Mouse (Mus musculus) intestine, embryonic 14.5 days (tissue): ENCODE data around the gene Ptges. TPM values are rescaled to one million over a fixed set of nuclear protein-coding genes. Genes with fewer than 3 reads are reported as not detected.

Experiments used
- ATAC-seq: fragments of 200-750 bp; cut with Nextera tagmentation; replicated peaks from 2 replicates; pipeline ENCODE4 v1.8.0; 2017; ENCODE audit warnings: low read depth, moderate number of reproducible peaks, moderate TSS enrichment, moderate library complexity; ENCODE audit not compliant: low FRiP score, low TSS enrichment
- DNase-seq: peaks from one replicate; pipeline ENCODE4 v3.0.0-alpha.2; 2018; ENCODE audit warnings: low spot score
- H3K27ac ChIP-seq: fragments of 300-500 bp; sonication (generic); 2 replicates; pipeline ENCODE4 v1.5.1; 2014; ENCODE audit warnings: low read depth, mild to moderate bottlenecking, control low read depth
- H3K27me3 ChIP-seq: fragments of 300-500 bp; sonication (generic); replicated peaks from 2 replicates; pipeline ENCODE4 v1.6.1; 2014; ENCODE audit warnings: low read length, control low read depth; ENCODE audit not compliant: control insufficient read depth, insufficient read depth
- H3K36me3 ChIP-seq: fragments of 300-500 bp; sonication (generic); 2 replicates; pipeline ENCODE4 v1.6.1; 2014; ENCODE audit warnings: low read length, control low read depth; ENCODE audit not compliant: control insufficient read depth, insufficient read depth
- H3K4me1 ChIP-seq: fragments of 300-500 bp; sonication (generic); replicated peaks from 2 replicates; pipeline ENCODE4 v1.6.1; 2014; ENCODE audit warnings: low read length, control low read depth, mixed read lengths; ENCODE audit not compliant: control insufficient read depth, insufficient read depth
- H3K4me2 ChIP-seq: fragments of 300-500 bp; sonication (generic); 2 replicates; pipeline ENCODE4 v1.6.1; 2014; ENCODE audit warnings: low read length
- H3K4me3 ChIP-seq: fragments of 300-500 bp; sonication (generic); 2 replicates; pipeline ENCODE4 v1.5.1; 2014; ENCODE audit warnings: low read depth, low read length, control low read depth, mixed read lengths
- H3K9ac ChIP-seq: fragments of 300-500 bp; sonication (generic); 2 replicates; pipeline ENCODE4 v1.6.1; 2014; ENCODE audit warnings: mild to moderate bottlenecking, low read length
- H3K9me3 ChIP-seq: fragments of 300-500 bp; sonication (generic); 2 replicates; pipeline ENCODE4 v1.6.1; 2016; ENCODE audit warnings: low read length, control low read depth; ENCODE audit not compliant: control insufficient read depth
- whole genome bisulfite sequencing: fragments of 180-500 bp; shearing (Covaris S2); extraction: QIAGEN DNeasy Blood & Tissue Kit; methylation state at CpG from one replicate; pipeline ENCODE4 v1.1.7; 2014; 5-methylcytosine and 5-hydroxymethylcytosine counted together
- polyA plus RNA-seq: library from polyadenylated mRNA; unstranded; fragments of >200 nt; fragmentation: Nextera tagmentation; extraction: Ambion mirVana; gene quantifications from 2 replicates; pipeline ENCODE4 v1.2.1, GENCODE M21; 2014

Gene Ptges
- polyA plus RNA-seq, 1 experiment from 2014 or later = 4.5 TPM

DNA sequence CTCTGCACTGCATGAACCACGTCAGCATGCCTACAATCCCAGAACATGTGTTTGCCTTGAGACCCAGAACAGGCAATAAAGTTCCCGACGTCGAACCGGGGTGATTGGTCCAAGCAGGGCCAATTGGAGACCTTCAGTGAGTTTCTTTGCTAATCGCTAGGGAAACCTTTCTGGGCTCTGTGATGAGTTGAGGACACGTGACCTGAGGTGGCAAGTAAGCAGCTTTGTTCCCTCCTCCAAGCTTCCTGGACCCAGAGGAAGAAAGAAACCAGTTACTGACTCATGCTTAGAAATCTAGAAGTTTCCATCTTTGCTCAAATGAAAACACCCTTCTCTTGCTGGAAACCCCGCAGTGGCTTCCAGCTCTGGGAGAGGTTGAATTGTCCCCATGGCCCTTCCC lies 16.6 kb downstream of the Ptges start:
- peaks cover 4% of the 10 kb centered on the region for H3K4me1 ChIP-seq
- no peak overlapping the region for H3K9ac ChIP-seq
- H3K27me3 ChIP-seq = no peaks in the 10 kb centered on the region
- ATAC-seq (no peak), DNase-seq (no peak)
- H3K4me3 ChIP-seq = no peak overlapping the region
- 82% methylated on average over 8 of the region's 8 CpGs for WGBS
- no peaks in the 10 kb centered on the region for H3K36me3 ChIP-seq
- H3K4me2 ChIP-seq = no peak overlapping the region
- H3K27ac ChIP-seq = no peak overlapping the region
- no peaks in the 10 kb centered on the region for H3K9me3 ChIP-seq

DNA sequence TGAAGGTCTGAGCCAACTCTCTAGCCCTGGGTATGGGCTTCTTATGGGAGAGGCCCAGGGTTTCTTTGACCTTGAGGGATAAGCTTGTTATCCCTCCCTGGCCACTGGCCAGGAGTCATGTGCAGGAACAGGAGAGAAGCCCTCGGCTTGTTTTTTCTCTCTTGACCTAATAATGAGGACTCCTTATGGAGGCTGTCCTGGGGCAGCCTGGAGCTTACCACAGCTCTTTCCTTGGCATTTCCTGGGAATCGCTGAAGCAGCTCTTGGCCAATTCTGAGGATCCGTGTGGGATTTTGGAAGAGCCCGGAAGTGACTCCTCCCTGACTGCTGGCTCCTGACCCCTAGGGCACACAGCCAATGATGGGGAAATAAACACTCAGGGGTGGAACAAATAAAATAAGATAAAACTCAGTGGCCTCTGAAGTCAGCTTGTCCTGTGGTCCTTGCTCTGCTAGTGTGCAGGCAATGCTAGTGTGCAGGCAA lies 17.3 kb downstream of the Ptges start:
- H3K27me3 ChIP-seq = no peaks in the 10 kb centered on the region
- H3K4me1 ChIP-seq = peaks cover 4% of the 10 kb centered on the region
- no peak overlapping the region for H3K9ac ChIP-seq
- 38% methylated on average over 4 of the region's 4 CpGs for WGBS
- H3K4me2 ChIP-seq = no peak overlapping the region
- ATAC-seq (no peak), DNase-seq (no peak)
- H3K4me3 ChIP-seq = no peak overlapping the region
- H3K9me3 ChIP-seq = no peaks in the 10 kb centered on the region
- no peaks in the 10 kb centered on the region for H3K36me3 ChIP-seq
- H3K27ac ChIP-seq = no peak overlapping the region

DNA sequence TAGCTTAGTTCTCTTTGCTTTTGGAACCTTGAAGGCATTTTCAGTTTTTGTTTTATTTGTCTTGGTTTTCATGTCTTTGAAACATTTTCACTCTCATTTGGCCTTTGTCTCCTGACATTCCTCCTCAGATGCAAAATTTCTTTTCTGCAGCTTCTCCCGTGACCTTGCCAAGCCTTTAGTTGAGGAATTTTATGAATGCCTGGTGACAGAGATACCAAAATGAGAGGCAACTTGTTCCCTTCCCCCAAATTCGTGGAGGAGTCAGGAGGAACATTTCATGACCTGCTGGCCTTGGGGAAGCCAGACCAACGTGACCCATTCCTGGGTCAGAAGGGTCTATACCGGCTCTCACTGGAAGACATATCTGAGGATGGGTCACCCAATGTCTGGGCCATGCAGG lies 23.0 kb downstream of the Ptges start:
- H3K9ac ChIP-seq = no peak overlapping the region
- ATAC-seq (no peak), DNase-seq (no peak)
- H3K4me1 ChIP-seq = peaks cover 21% of the 10 kb centered on the region
- 0 out of 2 replicates have a peak, but pooled peaks cover 6% of the 10 kb centered on the region for H3K27me3 ChIP-seq
- H3K27ac ChIP-seq = no peak overlapping the region
- no peaks in the 10 kb centered on the region for H3K9me3 ChIP-seq
- no peak overlapping the region for H3K4me2 ChIP-seq
- H3K4me3 ChIP-seq = no peak overlapping the region
- no peaks in the 10 kb centered on the region for H3K36me3 ChIP-seq
- 71% methylated on average over 4 of the region's 4 CpGs for WGBS

DNA sequence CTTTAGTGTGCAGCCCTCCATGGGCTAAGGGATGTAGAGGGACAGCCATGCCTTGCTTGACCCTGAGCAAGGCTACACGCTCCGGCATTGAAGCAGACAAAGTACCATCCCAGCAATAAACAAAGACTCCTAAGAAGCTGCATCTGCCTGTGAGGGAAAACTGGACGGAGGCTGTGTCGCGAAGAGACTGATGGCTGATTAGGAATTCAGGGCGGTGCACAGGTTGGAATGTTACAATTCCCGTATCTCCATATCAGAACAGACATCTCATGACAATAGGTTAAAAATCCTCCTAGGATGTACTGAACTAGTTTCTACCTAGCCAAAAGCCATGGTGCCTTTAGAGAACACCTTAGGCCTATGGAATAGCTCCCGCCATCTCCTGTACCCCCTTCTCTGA lies 23.8 kb downstream of the Ptges start:
- Histone ChIP-seq H3K4me3 (no peak overlapping the region), H3K27ac (no peak overlapping the region), H3K4me1 (peaks cover 22% of the 10 kb centered on the region), H3K9me3 (no peaks in the 10 kb centered on the region), H3K4me2 (no peak overlapping the region), H3K27me3 (0 out of 2 replicates have a peak, but pooled peaks cover 6% of the 10 kb centered on the region), H3K36me3 (no peaks in the 10 kb centered on the region), H3K9ac (no peak overlapping the region)
- DNase-seq (no peak), ATAC-seq (no peak)
- 62% methylated on average over 8 of the region's 8 CpGs for WGBS

DNA sequence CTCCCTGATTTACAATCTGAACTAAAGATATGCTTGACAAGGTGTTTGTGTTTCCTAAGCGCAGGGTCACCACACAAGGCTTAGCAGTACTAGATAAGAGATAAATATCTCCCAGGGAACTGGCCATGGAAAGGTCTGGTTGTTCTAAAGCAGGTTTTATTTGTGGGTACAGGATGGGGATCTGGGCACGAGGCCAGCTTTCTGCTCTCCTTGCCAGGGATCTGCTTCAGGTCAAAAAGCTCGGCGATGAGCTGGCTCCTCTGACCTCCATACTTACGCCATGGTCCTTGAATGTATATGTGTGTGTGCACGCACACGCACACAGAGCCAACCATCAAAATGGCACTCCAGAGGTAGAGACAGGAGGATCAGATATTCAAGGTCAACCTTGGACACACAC lies 24.7 kb downstream of the Ptges start:
- 0 out of 2 replicates have a peak, but pooled peaks cover 6% of the 10 kb centered on the region for H3K27me3 ChIP-seq
- WGBS = 47% methylated on average over 7 of the region's 7 CpGs
- peaks cover 22% of the 10 kb centered on the region for H3K4me1 ChIP-seq
- H3K9me3 ChIP-seq = no peaks in the 10 kb centered on the region
- no peak overlapping the region for H3K27ac ChIP-seq
- no peak for ATAC-seq
- H3K9ac ChIP-seq = no peak overlapping the region
- no peak overlapping the region for H3K4me3 ChIP-seq
- no peak for DNase-seq
- no peak overlapping the region for H3K4me2 ChIP-seq
- no peaks in the 10 kb centered on the region for H3K36me3 ChIP-seq

DNA sequence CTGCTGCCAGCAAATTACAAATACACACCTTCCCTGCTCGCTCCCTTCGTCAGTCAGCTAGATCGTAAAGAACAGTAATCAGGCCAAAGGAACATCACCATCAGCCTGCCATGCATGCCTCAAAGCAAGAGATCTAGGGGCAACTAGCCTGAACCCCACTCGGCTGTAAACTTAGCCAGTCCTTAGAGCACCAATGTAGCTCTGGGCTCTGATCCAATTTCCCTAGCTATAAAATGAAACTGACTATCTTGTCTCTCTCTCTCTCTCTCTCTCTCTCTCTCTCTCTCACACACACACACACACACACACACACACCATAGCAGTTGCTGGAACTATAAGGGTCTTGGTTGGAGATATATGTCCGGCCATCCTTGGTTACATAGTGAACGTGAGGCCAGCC lies 25.4 kb downstream of the Ptges start:
- Histone ChIP-seq H3K27me3 (0 out of 2 replicates have a peak, but pooled peaks cover 6% of the 10 kb centered on the region), H3K36me3 (no peaks in the 10 kb centered on the region), H3K27ac (no peak overlapping the region), H3K4me2 (no peak overlapping the region), H3K9ac (no peak overlapping the region), H3K4me1 (peaks cover 22% of the 10 kb centered on the region), H3K9me3 (no peaks in the 10 kb centered on the region), H3K4me3 (no peak overlapping the region)
- ATAC-seq (no peak), DNase-seq (no peak)
- WGBS = 64% methylated on average over 6 of the region's 6 CpGs

DNA sequence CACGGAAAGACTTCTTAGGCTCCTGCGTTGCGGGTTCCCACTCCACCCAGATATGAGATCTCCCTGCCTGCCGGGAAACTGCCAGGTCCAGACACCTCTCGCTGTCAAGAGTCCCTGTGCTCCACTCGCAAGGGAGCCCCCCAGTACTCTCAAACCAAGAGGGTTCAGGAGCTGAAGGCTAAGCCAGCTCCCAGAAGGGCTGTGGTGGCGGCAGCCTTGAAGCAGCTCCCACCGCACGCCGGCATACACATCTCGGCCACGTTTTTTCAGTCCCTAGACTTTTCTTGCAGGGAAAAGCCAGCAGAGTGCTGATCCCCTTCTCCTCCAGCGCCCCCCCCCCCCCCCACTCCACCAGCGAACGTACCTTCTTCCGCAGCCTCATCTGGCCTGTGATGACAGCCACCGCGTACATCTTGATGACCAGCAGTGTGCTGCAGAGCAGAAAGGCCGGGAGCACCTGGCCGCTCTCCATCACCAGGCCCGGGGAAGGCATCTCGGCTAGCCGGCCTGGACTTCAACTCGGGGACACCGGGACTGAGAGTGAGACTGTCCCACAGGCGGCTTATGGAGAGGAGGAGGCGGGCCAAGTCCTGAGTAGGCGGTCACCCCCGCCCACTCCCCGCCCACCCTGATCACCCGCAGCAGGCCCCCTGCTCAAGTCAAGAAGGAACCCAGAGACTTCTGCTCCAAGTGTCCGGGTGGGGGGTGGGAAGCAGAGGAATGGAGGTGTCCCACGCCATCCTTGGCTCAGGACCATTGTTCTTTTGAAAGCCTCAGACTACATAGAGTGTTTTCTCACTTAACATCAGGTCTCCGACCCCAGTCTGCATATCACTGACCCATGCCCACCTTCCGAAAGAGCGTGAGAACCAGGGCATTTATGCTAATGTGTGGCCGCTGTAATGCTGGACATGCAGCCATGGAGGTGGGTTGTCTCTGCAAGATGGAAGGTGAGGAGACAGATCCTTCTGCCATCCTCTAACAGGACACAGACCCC lies 26.6 kb downstream of the Ptges start:
- WGBS = 10% methylated on average over 36 of the region's 37 CpGs
- Histone ChIP-seq H3K4me1 (peaks cover 22% of the 10 kb centered on the region), H3K27me3 (0 out of 2 replicates have a peak, but pooled peaks cover 6% of the 10 kb centered on the region), H3K4me3 (peak overlapping the region; percentile 40), H3K9ac (peak overlapping the region; percentile 35), H3K4me2 (peak overlapping the region; percentile 64), H3K36me3 (no peaks in the 10 kb centered on the region), H3K9me3 (no peaks in the 10 kb centered on the region), H3K27ac (no peak overlapping the region)
- ATAC-seq (peak; percentile 67; the same call in 1 of the 2 replicates), DNase-seq (peak; percentile 67)

DNA sequence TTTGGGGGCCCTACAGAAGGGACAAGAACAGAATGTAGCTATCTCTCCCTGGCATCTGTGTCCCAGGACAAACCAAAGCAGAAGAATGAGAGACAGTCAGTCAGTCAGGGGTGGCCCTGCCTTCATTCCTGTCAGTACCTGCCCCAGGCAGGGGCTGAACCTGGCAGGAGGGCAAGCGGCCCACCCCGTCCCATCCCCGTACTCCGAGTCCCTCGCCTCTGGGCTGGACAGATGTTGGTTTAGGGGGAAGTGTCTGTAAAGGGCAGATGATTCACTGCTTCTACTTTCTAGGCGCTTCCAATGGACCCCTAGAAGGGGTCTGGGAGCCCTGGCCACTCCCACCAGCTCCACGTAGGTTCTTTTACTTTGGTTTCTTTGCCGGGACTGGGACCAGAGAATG lies 27.4 kb downstream of the Ptges start:
- H3K9ac ChIP-seq = peak overlapping the region; percentile 35

More for the DNA sequence above, 27.4 kb downstream of the Ptges start:
- 0 out of 2 replicates have a peak, but pooled peaks cover 6% of the 10 kb centered on the region for H3K27me3 ChIP-seq
- ATAC-seq (no peak), DNase-seq (no peak)
- WGBS = 32% methylated on average over 8 of the region's 8 CpGs
- peak overlapping the region; percentile 40 for H3K4me3 ChIP-seq
- peaks cover 22% of the 10 kb centered on the region for H3K4me1 ChIP-seq
- no peak overlapping the region for H3K27ac ChIP-seq
- peak overlapping the region; percentile 64 for H3K4me2 ChIP-seq
- H3K9me3 ChIP-seq = no peaks in the 10 kb centered on the region
- no peaks in the 10 kb centered on the region for H3K36me3 ChIP-seq
